Mouse (Mus musculus): ENCODE measurements around the gene Ankrd33.
"Not testable (repeated sequence)": the region's sequence is repeated elsewhere in the genome, so short reads cannot be mapped to it uniquely, and the experiment has no call there.

The Ankrd33 gene

DNA sequence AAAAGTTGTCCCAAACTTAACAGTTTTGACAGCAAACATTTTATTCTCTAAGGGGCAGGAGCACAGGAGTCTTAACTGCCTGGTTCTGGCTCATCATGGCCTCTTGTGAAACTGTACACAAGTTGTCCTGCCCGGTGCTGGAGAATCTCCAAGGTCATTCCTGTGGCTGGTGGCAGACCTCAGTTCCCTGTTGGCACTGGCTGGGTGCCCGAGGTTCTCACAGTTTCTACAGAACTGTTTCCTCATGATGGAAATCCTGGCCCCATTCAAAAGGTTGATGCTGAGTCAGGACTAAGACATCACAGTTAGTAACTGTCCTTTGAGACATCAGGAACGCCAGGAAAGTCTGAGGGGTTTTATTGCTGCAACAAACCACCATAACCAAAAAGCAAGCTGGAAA, 28.6 kb upstream of the Ankrd33 start:
- no peak for DNase-seq (ENCODE audit: low read depth, low spot score)

DNA sequence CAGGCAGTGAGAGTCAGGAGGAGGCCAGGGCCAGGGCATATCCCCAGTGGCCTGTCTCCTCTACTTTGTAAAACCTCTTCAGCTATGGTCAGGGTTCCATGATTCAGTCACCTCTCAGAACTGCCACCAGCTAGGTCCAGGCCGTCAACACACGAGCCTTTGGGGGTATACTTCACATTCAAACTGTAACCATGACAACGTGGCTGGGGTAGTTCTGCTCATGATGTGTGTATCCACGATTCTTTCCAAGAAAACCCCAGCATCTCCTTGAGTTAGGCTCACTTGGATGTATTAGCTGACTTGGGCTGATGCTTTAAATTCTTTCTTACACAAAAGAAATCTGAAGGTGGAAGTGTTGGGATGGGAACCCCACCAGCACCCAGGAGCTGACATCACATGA, 27.3 kb upstream of the Ankrd33 start:
- no peak for DNase-seq (ENCODE audit: low read depth, low spot score)

DNA sequence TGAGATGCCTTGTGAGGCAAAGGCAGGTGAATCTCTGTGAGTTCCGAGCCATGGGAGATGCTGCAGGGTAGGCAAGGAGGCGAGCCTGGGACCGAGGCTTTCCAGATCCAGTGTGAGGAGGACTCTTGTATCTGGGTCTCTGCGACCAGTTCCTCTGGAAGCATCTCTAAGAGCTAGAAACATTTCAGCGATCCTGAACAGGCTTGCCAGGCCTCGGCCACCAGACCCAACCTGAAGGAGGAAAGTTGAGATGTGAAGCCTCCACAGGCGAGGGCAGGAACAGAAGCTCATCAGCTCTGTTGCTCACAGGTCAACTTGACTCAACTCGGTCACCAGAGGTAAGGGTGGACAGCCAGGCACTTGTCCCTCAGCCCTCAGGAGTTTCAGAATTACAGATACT, 24.0 kb upstream of the Ankrd33 start:
- DNase-seq (ENCODE audit: low read depth, low spot score), result no peak

DNA sequence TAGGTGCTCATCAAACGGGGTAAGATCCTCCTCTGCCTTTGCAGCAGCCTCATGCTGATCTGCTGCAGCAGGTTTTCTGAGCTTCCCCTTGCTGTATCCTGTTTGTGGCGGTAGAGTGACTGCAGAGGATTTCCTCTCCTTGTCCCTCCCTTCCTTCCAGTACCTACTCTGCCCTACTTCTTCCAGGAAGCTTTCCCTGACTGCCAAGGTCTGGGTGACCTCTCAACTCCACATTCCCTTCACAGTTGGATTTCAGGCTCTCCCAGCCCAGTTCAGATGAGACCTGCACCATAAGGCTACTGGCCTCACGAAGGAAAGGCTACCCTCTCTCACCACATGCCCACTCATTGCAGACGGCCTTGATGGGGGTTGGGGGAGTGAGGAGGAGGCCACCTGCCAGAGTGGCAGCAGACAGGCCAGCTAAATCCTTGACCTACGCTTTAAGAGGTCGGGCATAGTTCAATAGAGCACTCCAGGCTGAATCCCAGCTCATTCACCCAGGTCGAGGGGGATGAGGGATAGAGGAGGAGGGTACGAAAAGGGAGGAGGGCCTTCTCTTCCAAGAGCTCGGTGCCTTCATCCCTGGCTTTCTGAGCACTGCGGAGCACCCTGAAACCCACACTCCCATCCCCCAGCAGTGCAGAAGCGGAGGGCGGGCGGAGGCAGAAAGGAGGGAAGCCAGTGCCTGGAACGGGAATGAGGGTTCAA, 23.3 kb upstream of the Ankrd33 start:
- no peak for DNase-seq (ENCODE audit: low read depth, low spot score)

DNA sequence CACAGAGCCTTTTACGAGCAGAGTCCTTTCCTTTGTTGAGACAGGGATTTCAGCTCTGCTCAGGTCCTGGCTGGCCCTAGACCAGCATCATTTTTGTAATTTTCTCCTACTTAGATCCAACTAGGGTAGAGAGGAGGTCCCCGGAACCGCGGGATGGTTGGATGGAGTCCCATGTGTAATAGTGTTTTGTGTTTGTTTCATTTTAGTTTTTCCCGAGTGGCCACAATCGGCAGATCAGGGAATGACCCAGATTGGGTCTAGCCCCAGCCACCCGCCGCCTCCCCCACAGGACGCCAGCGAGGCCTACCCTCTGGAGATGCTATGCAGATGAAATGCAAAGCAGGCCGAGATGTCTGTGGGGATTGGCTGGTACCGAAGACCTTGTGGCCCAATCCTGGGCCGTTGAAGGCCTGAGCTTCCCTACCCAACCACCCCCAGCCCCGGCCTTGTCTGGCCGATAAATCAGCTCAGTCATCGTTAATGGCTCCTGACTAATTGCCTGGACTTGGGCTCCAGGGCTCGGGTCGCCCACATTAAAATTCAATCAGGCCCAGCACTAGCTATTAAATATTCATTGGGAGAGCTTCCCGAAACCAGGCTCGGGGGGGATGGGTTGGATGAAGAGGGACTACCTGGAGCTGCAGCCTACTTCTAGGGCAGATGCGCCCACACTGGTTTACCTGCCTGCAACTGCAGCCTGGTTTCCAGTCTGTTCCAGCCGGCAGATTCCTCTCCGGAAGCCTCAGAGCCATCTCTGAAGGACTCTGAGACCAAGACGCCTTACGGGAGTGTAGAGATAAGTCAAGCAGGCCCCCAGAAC, 22.5 kb upstream of the Ankrd33 start:
- peak; percentile 45 for DNase-seq (ENCODE audit: low read depth, low spot score)

DNA sequence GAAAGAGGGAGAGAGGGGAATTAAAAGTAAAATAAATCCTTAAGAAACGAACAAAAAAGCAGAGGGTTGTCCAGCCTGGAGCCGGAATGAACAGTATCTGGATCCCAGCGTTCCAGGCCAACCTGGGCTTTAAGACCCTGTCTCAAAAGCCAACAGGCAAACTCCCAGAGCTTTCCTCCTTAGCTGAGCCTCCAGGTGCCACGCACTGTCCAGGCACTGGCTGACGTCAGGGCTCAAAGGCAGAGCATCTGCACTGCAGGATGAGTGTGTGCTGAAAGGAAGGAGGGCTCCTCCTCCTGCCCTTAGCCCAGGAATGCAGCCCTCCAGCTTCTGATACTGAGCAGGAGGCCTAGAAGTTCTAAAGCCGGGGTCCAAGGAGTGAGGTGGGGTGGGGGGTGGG, 21.6 kb upstream of the Ankrd33 start:
- no peak for DNase-seq (ENCODE audit: low read depth, low spot score)

DNA sequence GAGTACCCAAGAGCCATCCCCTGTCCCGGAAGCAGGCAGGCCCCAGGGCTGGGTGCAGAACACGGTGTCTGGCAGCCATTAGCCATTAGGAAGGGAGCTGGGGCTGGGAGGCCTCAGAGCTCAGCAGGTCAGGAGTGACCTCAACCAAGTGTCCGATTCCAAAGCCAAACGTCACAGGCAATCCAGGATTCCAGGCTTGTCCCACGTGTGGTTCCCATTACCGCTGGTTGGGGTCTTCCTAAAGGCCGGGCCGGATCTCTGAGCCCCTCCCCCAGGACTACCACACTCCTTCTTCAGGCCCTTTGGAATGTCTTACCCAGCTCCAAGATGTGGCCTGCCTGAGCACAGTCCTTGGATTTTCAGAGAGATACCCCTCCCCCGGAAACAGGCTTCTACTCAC, 20.6 kb upstream of the Ankrd33 start:
- no peak for DNase-seq (ENCODE audit: low read depth, low spot score)

DNA sequence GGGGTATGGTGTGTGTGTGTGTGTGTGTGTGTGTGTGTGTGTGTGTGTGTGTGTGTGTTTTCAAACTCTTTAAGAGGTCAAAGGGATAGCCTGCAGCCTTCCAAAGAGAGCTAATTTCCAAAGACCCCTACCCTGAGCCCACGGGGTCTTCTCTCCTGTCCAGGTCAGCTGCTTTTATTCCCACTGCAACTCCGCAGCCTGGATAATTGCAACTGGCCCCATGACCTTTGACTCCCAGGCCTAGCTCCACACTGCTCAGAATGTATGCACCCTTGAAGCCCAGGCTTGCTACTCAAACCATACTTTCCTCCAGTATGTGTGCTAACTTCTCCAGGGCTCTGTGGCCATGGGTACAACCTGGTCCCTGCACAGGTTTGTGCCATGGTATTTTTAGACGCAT, 20.2 kb upstream of the Ankrd33 start:
- no peak for DNase-seq (ENCODE audit: low read depth, low spot score)

DNA sequence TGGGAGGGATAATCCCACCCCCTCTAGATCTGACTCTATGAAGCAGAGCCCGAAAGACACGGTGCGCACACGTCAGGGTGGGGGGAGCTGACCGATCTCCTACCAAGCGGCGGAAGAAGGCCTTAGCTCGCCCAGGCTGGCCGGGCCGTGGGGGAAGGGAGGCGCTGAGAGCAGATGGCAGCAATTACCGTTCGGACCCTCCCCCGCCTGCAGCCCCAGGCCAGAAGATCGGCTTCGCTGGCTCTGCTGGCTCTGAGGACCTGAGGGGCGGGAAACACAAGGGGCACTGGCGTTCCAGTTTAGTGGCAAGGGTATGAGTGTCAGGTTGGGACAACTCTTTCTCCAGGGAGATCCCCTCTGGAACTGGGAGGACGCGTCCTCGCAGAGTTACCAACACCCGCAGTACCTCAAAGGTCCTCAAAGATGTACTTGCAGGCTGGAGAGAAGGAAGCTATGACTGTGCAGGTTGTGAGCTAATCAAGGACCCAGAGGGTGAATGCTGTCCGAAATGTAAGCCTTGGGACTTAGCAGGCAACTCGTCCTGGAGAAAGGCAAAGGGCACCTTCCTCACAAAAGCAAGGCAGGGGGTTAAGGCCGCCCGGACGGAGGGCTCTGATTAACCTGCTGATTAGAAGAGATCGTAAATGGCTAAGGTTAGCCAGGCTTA, 17.4 kb upstream of the Ankrd33 start:
- no peak for DNase-seq (ENCODE audit: low read depth, low spot score)

DNA sequence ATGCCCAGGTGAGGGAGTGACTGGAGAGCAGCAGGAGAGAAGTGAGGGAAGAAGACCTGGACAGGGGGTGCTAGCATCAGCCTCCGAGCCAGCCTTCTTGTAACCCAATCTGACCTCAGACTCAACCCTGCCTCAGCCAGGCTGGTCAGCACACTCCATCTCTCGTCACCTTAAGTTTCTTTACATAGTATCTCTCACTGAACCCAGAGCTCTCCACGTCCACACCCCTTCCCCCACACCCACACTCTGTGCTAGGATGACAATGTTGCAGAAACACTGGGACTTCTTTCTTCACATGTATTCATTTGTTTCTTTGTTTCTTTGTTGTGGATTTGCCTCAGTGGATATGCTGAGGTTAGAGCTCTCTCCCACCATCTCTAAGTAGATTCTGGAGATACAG, 14.6 kb upstream of the Ankrd33 start:
- DNase-seq (ENCODE audit: low read depth, low spot score), result no peak

DNA sequence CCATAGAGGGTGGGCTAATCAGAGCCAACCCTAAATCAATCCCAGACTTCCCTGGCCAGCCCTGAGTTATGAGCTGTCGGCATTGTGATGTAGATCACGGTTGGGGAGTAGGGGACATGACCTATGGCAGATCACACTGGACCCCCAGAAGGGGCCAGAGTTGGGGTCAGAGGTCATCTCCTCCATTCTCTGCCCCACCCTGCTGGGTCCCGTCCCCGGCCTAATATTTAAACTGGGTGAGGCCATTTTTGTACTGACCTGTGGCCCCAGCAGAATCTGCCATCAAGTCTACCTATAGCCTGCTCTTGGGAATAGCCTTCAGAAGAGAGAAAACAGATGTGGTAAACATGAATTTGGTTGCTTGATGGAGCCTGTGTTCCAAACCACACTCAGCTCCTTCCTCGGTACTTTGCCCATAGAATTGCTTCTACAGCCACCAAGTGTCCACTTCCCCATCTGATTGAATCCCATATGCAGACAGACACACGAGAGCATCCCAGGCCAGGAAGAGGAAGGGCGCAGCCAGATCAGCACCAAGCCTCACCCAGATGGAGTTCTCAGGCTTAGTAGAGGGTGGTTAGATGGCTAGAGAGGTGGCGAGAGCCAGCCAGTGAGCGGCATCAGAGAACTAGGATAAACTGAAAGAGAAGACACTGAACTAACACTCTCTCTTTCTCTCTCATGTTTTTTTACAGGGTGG, 11.8 kb upstream of the Ankrd33 start:
- no peak for DNase-seq (ENCODE audit: low read depth, low spot score)

DNA sequence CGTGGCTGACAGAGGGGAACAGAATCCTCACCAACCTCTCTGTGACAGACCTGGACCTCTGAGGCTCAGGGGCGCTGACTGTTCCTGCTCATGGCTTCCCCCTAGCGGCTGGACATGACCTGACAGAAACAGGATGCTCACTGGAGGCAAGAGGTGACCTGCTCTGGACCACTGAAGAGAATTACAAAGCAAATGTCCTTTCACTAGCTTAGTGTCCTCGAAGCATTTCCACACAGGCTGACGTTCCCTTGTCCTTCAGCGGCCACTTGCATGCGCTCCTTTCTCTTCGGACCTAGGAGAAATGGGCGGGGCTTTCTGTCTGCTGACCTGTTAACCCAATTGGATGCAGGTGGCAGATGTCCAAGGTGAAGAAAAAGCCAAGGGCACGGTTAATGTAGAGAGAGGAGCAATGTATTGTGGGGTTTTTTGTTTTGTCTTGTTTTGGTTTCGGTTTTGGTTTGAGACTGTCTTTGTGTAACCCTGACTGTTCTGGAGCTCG, 10.0 kb upstream of the Ankrd33 start:
- no peak for DNase-seq (ENCODE audit: low read depth, low spot score)

DNA sequence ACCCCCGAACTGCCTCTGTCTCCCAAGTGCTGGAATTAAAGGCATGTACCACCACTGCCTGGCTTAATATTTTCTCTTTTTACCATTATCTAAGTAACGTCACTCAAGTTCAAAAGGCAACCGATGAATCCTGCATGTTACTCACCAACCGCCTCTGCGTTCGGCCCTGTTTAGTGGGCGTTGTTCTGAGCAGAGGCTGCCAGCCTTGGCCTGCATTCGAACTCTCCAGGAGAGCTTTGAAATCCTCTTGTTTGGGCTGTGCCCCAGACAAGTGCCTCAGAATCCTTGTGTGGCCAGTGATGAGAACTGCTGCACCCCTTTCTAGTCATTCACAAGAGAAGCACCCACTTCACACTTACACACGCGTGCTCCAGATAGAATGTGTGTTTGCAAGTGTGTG, 9.5 kb upstream of the Ankrd33 start:
- no peak for DNase-seq (ENCODE audit: low read depth, low spot score)

DNA sequence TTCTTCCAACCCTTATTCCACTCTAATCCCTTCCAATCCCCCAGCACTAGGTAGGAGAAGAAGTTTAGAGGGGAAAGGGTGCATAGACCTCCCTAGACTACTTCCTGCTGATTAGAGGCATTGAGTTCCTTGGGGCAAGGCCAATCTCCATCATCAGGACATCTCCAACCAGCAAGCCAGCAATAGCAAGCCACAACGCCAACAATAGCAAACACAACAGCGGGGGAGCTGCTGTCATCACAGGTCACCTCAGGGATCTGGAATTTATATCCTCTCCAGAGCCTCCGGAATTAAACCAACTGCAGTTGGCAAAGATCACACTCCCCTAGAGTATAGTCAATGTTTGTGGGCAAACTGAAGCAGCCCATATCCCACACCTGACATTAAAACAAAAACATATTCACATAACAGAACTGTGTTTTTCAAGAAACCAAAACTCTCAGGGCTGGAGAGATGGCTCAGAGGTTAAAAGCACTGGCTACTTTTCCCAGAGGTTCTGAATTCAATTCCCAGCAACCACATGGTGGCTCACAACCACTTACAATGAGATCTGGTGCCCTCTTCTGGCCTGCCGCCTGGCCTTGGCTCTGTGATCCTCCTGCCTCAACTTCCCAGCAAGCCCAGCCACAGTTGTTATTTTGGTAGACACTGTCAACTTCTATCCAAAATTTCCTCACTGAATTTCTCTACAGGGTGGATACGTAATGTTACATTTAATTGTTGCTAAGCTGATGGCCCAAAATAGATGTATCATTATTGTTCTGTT, 7.5 kb upstream of the Ankrd33 start:
- no peak for DNase-seq (ENCODE audit: low read depth, low spot score)

DNA sequence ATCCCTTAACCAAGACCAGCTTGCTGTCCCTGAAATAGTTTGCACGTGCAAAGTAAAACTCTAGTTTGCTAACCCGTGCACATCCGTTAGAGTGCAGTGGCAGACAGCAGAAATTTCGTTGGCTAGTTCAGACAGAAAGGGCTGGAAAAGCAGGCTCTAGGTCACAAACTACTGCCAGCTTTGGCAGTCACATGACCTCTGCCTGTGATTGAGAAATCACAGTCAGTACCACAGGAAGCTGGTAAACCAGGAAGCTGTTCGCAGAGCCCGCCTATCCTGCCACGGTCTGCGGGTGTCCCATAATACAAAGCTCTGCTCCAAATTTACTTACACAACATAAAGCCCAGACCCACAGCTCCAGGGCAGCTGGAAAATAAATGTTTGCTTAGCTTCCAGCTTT, 2.4 kb upstream of the Ankrd33 start:
- no peak for DNase-seq (ENCODE audit: low read depth, low spot score)

DNA sequence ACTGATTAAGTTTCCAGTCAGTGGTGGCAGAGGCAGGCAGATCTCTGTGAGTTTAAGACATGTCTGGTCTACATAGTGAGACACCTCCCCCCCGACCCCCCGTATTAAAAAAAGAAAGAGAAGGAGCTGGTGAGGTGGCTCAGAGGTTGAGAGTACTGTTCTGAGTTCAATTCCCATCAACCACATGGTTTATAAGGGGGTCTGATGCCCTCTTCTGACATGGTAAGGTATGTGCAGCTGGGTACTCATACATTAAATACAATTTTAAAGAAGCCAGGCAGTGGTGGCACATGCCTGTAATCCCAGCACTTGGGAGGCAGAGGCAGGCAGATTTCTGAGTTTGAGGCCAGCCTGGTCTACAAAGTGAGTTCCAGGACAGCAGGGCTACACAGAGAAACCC, 1.8 kb upstream of the Ankrd33 start:
- not testable (repeated sequence) for DNase-seq (ENCODE audit: low read depth, low spot score)

DNA sequence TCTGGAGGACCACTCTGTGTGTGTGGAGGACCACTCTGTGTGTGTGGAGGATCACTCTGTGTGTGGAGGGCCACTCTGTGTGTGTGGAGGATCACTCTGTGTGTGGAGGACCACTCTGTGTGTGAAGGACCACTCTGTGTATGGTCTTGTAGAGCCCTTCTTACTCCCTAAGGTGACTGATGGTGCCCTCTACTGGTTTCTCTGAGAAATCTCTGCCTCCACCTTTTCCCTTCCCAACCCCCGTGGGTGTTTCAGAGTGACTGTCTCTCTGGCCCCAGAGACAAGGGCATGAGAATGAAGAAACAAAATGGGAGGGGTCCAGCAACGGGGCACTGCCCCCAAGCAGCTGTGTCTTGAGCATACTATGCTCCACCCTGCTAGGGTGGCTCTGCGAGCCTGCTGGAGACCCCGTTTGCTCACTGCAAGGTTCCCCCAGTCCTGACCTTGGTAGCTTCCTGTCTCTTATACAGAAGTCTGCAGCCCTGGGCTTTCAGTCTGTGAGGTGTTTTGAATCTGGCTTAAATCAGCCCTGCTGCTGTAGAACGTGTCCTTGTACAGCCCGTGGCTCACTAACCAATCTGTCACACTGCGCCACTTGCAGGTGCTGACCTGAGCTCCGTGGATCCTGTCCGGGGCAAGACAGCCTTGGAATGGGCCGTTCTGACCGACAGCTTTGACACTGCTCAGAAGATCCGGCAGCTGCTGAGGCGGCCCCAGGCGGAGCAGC, 3.0 kb downstream of the Ankrd33 start:
- no peak for DNase-seq (ENCODE audit: low read depth, low spot score)

DNA sequence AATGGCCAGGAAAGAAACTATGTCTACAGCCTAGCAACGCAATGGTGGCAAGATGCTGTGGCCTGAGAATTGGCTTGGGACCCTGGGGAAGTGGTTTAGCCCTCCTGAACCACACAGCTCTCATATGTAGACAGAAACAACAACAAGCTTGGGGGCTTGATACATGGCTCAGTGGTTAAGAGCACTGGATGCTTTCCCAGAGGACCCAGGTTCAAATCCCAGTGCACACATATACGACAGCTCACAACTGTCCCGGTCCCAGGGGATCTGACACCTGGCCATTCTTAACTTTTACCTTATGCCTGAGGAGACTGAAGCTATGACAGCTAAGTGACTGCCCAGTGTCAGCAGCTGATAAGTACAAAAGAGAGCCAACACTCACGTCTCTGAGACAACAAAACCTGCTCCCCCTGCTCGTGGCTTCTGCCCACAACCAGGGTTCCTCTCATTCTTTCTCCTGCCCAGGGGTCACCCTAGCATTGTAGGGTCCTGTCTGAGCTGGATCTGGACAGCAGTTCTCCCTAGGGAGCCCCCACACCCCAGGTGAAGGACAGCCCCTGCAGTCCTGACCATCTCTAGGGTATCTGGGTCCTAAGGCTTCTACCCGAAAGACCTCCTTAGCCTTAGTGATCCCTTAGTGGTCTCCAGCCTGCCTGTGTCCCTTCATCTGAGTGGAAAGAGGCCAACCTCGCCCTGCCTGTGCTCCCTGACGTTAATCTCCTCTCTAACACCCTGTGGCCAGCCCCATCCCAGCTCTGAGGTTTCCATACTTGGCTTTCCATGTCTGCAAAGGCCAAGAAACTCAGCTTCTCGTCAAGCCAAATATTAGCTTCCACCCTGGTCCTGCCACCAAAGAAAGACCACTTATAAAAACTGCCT, 6.1 kb downstream of the Ankrd33 start:
- no peak for DNase-seq (ENCODE audit: low read depth, low spot score)

DNA sequence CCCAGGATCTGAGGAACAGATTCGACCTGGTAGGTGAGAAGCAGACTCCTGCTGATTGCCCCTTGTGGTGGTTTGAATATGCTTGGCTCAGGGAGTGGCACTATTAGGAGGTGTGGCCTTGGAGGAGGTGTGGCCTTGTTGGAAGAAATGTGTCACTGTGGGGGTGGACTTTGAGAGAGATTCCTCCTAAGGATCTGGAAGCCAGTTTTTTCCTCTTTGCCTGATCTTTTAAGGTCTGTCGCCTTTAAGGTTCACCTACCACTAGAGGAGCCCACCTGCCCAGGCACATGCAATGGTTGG, 6.7 kb downstream of the Ankrd33 start:
- no peak for DNase-seq (ENCODE audit: low read depth, low spot score)

DNA sequence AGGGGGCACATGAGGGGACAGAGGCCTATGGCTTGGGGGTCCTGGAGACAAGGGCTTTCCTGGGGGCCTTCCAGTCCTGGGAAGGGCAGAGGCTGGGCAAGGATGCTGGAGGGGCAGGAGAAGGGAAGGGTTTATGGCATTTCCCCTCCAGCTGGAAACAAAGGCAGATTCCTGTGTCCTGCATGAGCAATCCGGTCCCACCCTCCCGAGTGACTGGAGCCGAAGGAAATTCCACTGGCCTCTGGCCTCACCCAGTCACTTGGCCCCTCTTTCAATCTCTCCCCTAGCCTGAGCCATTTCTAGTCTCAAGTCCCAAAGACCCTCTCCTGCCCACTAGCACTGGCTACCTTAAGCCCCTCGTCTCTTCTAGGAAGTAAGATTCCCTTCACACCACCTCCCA, 7.6 kb downstream of the Ankrd33 start:
- no peak for DNase-seq (ENCODE audit: low read depth, low spot score)
